Mouse (Mus musculus) kidney, embryonic 14.5 days (tissue): Measurements from ENCODE around the gene Gpr84. TPM values are rescaled to one million over a fixed set of nuclear protein-coding genes. Genes with fewer than 3 reads are reported as not detected.

Source experiments
- ATAC-seq: fragments of 200-750 bp; cut with Nextera tagmentation; 2 replicates; pipeline ENCODE4 v1.8.0; 2017; ENCODE audit warnings: moderate number of reproducible peaks, mild to moderate bottlenecking, moderate TSS enrichment, moderate library complexity; ENCODE audit not compliant: low FRiP score, low TSS enrichment
- H3K27ac ChIP-seq: fragments of 300-500 bp; sonication (generic); 2 replicates; pipeline ENCODE4 v1.5.1; 2014; ENCODE audit warnings: low read depth, mild to moderate bottlenecking, low read length, moderate library complexity, mixed read lengths
- H3K27me3 ChIP-seq: fragments of 300-500 bp; sonication (generic); 2 replicates; pipeline ENCODE4 v1.6.1; 2014; ENCODE audit warnings: mild to moderate bottlenecking, low read length; ENCODE audit not compliant: control insufficient read depth, insufficient read depth
- H3K36me3 ChIP-seq: fragments of 300-500 bp; sonication (generic); 2 replicates; pipeline ENCODE4 v1.6.1; 2014; ENCODE audit warnings: low read length, mixed read lengths; ENCODE audit not compliant: control insufficient read depth, insufficient read depth
- H3K4me1 ChIP-seq: fragments of 300-500 bp; sonication (generic); 2 replicates; pipeline ENCODE4 v1.6.1; 2014; ENCODE audit warnings: low read length, mixed read lengths; ENCODE audit not compliant: control insufficient read depth, insufficient read depth
- H3K4me2 ChIP-seq: fragments of 300-500 bp; sonication (generic); replicated peaks from 2 replicates; pipeline ENCODE4 v1.6.1; 2014; ENCODE audit warnings: low read depth, mild to moderate bottlenecking, low read length
- H3K4me3 ChIP-seq: fragments of 300-500 bp; sonication (generic); 2 replicates; pipeline ENCODE4 v1.5.1; 2014; ENCODE audit warnings: mild to moderate bottlenecking, low read length
- H3K9ac ChIP-seq: fragments of 300-500 bp; sonication (generic); 2 replicates; pipeline ENCODE4 v1.6.1; 2014; ENCODE audit warnings: low read depth, mild to moderate bottlenecking, low read length, moderate library complexity
- H3K9me3 ChIP-seq: fragments of 300-500 bp; sonication (generic); 2 replicates; pipeline ENCODE4 v1.6.1; 2016; ENCODE audit warnings: low read length; ENCODE audit not compliant: control insufficient read depth
- WGBS: fragments of 180-500 bp; shearing (Covaris S2); extraction: QIAGEN DNeasy Blood & Tissue Kit; methylation state at CpG from one replicate; pipeline ENCODE4 v1.1.7; 2014; 5-methylcytosine and 5-hydroxymethylcytosine counted together
- polyA plus RNA-seq: library from polyadenylated mRNA; unstranded; fragments of >200 nt; fragmentation: Nextera tagmentation; extraction: Ambion mirVana; gene quantifications from 2 replicates; pipeline ENCODE4 v1.2.1, GENCODE M21; 2014

Gene Gpr84
- polyA plus RNA-seq = 0.47 and 0.69 TPM in 2 replicates

DNA sequence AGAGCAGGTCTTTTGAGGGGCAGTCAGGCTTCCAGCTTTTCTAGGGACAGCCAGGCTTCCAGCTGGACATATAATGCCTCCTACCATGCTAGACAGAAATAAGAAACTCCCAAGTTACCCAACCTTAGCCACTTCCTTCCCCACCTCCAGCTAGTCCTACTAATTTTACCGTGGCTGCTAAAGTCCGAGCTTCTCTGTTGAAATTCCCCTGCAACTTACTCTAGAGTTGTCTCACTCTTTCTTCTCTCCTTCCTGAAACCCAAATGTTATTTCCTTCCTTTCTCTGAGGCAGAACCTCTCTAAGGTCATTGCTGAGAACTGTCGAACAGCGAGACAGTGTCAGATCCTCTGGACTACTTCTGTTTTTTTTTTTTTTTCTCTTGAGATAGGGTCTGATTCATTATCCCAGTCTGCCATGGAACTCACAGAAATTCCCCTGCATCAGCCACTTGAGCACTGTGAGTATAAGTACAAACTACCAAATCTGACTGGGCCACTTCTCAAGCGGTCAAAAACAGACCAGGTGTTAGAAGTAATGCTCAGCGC lies at the start of gene Gpr84:
Gene Gpr84, minus strand, starts transcription at position 248 of the 546 bp plus-strand sequence.
- Histone ChIP-seq H3K9me3 (no peaks in the 10 kb centered on the region), H3K9ac (no peak within 1 kb of the TSS), H3K27me3 (no peaks in the 10 kb centered on the region), H3K4me3 (no peak within 1 kb of the TSS), H3K4me2 (no peak within 1 kb of the TSS), H3K36me3 (no peaks in the 10 kb centered on the region; the same call in 1 of the 2 replicates), H3K27ac (peak within 1 kb of the TSS; percentile 15; the same call in 1 of the 2 replicates), H3K4me1 (peaks cover 61% of the 10 kb centered on the region)
- ATAC-seq = no peak
- 39% methylated on average over 6 of the region's 6 CpGs for WGBS

- H3K4me2 ChIP-seq = no peak overlapping the region
- H3K36me3 ChIP-seq = peaks cover 15% of the 10 kb centered on the region
- no peak overlapping the region for H3K27ac ChIP-seq
- H3K27me3 ChIP-seq = no peaks in the 10 kb centered on the region
- H3K9me3 ChIP-seq = no peaks in the 10 kb centered on the region
- H3K4me1 ChIP-seq = peaks cover 18% of the 10 kb centered on the region; the same call in 1 of the 2 replicates
- WGBS = 93% methylated on average over 5 of the region's 5 CpGs
- H3K9ac ChIP-seq = no peak overlapping the region
- no peak overlapping the region for H3K4me3 ChIP-seq
- ATAC-seq = no peak
Measured at GRCm38 (mm10) chr15:103359869-103360602, 49.6 kb upstream of the Gpr84 start.

DNA sequence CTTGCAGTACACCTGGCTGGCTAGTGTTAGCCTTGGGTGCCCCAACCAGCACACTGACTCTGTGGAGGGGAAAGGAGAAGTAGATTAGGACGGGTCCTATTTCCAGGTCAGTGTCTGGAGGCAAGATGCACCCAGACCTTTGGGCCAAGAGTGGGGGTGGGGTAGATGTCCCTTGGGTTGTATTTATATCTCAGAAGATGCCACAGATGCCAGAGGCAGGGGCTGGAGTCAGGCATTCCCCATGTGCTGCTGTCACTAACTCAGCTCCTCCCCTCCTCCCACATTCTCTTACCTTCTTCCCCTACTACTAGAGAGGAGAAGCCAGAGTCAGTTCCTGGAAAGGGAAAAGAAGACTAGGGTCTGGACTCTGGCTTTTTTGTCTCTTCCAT lies 48.7 kb upstream of the Gpr84 start:
- Histone ChIP-seq H3K9ac (no peak overlapping the region), H3K36me3 (peaks cover 24% of the 10 kb centered on the region), H3K27me3 (no peaks in the 10 kb centered on the region), H3K27ac (0 out of 2 replicates have a peak overlapping the region, but pooled peaks have one; percentile 30), H3K9me3 (no peaks in the 10 kb centered on the region), H3K4me3 (no peak overlapping the region), H3K4me2 (no peak overlapping the region), H3K4me1 (peaks cover 9% of the 10 kb centered on the region; the same call in 1 of the 2 replicates)
- no peak; the same call in 1 of the 2 replicates for ATAC-seq
- 33% methylated on average over 1 of the region's 1 CpGs for WGBS

GRCm38 (mm10) chr15:103358278-103359121 lies 48.1 kb upstream of the Gpr84 start:
- Histone ChIP-seq H3K4me1 (peaks cover 8% of the 10 kb centered on the region; the same call in 1 of the 2 replicates), H3K4me3 (no peak overlapping the region), H3K4me2 (no peak overlapping the region), H3K27ac (no peak overlapping the region), H3K27me3 (no peaks in the 10 kb centered on the region), H3K9me3 (no peaks in the 10 kb centered on the region), H3K36me3 (peaks cover 30% of the 10 kb centered on the region), H3K9ac (no peak overlapping the region)
- ATAC-seq = peak; percentile 63
- 36% methylated on average over 4 of the region's 4 CpGs for WGBS

- H3K4me2 ChIP-seq = no peak overlapping the region
- ATAC-seq = no peak
- H3K4me1 ChIP-seq = peaks cover 8% of the 10 kb centered on the region; the same call in 1 of the 2 replicates
- no peaks in the 10 kb centered on the region for H3K27me3 ChIP-seq
- no peak overlapping the region for H3K27ac ChIP-seq
- H3K9me3 ChIP-seq = no peaks in the 10 kb centered on the region
- H3K36me3 ChIP-seq = peaks cover 33% of the 10 kb centered on the region
- no peak overlapping the region for H3K9ac ChIP-seq
- H3K4me3 ChIP-seq = no peak overlapping the region
- WGBS = 83% methylated on average over 4 of the region's 4 CpGs
Measured at GRCm38 (mm10) chr15:103357817-103358216, 47.4 kb upstream of the Gpr84 start.

- ATAC-seq = no peak
- H3K36me3 ChIP-seq = peaks cover 45% of the 10 kb centered on the region
- 75% methylated on average over 4 of the region's 4 CpGs for WGBS
- no peaks in the 10 kb centered on the region for H3K9me3 ChIP-seq
- no peaks in the 10 kb centered on the region for H3K27me3 ChIP-seq
- 0 out of 2 replicates have a peak, but pooled peaks cover 3% of the 10 kb centered on the region for H3K4me1 ChIP-seq
- H3K4me2 ChIP-seq = no peak overlapping the region
- H3K27ac ChIP-seq = no peak overlapping the region
- no peak overlapping the region for H3K4me3 ChIP-seq
- no peak overlapping the region for H3K9ac ChIP-seq
Measured at GRCm38 (mm10) chr15:103356130-103356529, 45.7 kb upstream of the Gpr84 start.

DNA sequence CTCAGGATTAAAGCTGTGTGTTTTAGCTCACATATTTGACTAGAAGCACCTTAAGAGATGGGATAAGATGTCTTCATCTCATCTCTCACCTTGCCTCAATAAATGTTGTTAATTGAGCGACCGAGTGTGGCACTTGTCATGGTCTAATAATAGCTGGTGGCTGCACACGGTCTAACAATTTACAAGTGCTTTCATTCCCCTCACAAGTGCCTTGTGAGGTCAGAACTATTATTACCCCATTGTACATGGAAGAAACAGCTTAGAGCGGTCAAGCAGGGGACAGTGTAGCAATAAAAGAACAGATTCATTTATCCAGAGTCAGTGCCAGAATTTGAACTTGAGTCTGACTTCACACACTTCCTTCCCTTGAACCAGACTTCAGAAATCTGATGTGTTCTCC lies 45.0 kb upstream of the Gpr84 start:
- ATAC-seq = no peak
- Histone ChIP-seq H3K4me1 (0 out of 2 replicates have a peak, but pooled peaks cover 3% of the 10 kb centered on the region), H3K9ac (no peak overlapping the region), H3K27ac (no peak overlapping the region), H3K4me2 (no peak overlapping the region), H3K4me3 (no peak overlapping the region), H3K9me3 (no peaks in the 10 kb centered on the region), H3K27me3 (no peaks in the 10 kb centered on the region), H3K36me3 (peaks cover 52% of the 10 kb centered on the region)
- 76% methylated on average over 4 of the region's 4 CpGs for WGBS

- 0 out of 2 replicates have a peak, but pooled peaks cover 3% of the 10 kb centered on the region for H3K4me1 ChIP-seq
- H3K4me2 ChIP-seq = no peak overlapping the region
- no peak for ATAC-seq
- no peak overlapping the region for H3K27ac ChIP-seq
- H3K9ac ChIP-seq = no peak overlapping the region
- peaks cover 59% of the 10 kb centered on the region for H3K36me3 ChIP-seq
- no peaks in the 10 kb centered on the region for H3K9me3 ChIP-seq
- no peak overlapping the region for H3K4me3 ChIP-seq
- H3K27me3 ChIP-seq = no peaks in the 10 kb centered on the region
- 70% methylated on average over 2 of the region's 2 CpGs for WGBS
Measured at GRCm38 (mm10) chr15:103354690-103355089, 44.3 kb upstream of the Gpr84 start.
